Mouse (Mus musculus): ENCODE data around the gene BC035947.
A peak's percentile ranks its signal among the peaks of the same experiment; 100 is the strongest.
"Not testable (repeated sequence)": the region's sequence is repeated elsewhere in the genome, so short reads cannot be mapped to it uniquely, and the experiment has no call there.

Gene BC035947

DNA sequence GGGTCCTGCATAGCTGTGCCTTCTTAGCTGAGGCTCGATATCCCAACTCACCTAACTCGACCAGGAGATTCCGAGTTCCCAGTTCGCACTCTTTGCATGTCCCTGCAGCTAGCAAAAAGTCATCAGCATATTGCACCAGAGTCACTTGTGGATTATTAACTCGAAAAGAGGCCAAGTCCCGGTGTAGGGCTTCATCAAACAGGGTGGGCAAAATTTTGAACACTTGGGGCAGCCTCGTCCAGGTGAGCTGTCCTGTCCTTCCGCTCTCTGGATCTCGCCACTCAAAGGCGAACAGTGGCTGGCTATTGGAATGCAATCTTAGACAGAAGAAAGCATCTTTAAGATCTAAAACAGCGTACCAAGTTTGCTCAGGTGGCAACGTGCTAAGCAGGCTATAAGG, 10.1 kb downstream of the BC035947 start:
- not testable (repeated sequence) for DNase-seq (ENCODE audit: low read depth, low spot score)

DNA sequence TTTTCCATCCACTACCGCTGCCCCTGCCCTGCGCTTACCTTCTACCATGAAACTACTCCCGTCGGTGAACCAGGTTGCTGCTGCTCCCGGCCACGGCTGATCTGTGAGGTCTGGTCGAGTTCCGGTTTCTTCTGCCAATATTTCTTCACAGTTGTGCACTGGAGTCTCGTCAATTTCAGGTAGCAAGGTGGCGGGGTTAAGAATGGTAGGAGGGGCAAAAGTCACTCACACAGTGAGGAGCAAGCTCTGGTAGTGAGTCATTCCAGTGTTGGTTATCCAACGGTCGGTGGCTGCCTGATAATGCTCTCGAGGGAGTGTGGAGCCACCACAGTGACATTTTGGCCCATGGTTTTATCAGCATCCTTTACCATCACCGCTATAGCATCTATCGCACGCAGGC, 10.9 kb downstream of the BC035947 start:
- no peak for DNase-seq (ENCODE audit: low read depth, low spot score)

GRCm38 (mm10) chr1:78490143-78490542, 21.8 kb downstream of the BC035947 start:
- DNase-seq (ENCODE audit: low read depth, low spot score): no peak

- peak; percentile 94 for DNase-seq (ENCODE audit: low read depth, low spot score)
These were observed 23.0 kb downstream of the BC035947 start, which contains the start of gene Farsb for GRCm38 (mm10) chr1:78488752-78489492. Farsb (minus strand) TSS chr1:78488897.

DNA sequence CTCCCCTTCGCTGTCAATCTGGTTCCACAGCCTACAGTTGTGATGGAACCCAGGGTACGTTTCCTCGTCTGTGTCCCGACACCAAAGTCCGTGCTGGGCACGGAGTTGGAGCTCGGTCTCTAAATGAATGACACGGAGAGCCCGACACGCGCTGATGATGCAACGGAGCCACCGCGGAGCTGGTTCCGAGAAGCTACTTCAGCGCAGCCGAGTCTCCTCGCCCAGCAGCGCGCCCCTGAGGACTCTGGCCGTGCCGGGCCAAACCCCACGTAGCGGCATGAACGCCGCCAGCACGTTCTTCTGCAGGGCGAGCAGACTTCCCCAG, 23.6 kb downstream of the BC035947 start:
- no peak for DNase-seq (ENCODE audit: low read depth, low spot score)

DNA sequence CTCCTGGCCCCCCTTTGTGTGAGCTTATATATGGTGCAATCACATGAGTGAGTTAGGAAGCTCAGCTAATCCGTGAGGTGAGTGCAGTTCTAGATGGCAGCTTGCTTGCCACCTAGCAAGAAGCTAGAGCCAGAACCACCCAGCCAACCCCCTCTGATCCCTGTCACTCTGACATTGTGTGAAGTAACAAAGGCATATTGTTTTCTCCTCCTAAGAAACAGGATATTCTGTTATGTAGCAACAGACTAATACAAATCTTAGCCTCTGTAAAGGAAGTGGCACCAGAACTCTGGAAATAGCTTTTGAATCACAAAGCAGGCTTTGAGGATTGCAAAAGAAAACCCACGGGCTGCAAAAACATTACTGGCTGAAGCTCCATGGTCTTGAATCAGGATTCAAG, 27.6 kb downstream of the BC035947 start:
- DNase-seq (ENCODE audit: low read depth, low spot score): no peak

DNA sequence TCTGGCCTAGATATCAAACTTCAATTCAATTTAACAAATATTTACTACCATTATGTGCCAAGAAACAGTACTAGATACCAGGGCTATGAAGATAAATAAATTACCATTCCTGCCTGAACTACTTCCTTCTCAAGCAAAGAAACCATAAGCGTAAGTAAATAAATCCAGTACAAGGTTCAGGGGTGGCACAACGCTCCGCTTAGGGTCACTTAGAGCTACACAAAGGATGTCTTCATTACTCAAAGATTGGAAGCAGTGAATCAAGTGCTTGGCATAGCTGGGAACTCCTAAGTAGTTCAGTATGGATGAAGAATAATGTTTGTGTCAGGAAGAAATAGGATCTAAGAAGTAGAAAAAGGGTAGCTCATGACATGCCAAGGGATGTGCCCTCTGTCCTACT, 28.5 kb downstream of the BC035947 start:
- no peak for DNase-seq (ENCODE audit: low read depth, low spot score)

DNA sequence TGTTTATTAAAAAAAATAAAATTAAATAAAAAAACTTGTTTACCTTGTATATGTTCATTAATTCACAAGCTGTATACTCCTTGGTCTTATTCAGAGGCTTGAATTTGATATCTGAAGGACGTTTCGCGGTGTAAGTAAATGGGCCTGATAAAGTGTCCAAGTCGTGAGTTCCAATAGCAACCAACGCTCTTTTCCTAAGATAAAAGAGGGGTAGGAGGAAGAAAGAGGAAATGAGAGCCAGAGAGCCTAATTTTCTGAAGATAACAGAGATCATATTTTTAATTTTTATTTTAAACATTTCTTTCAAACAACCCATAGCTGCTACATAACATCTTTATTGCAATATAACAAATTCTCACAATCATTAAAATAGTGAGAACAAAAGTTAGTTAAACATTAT, 39.5 kb downstream of the BC035947 start:
- DNase-seq (ENCODE audit: low read depth, low spot score): no peak

- peak; percentile 18 for DNase-seq (ENCODE audit: low read depth, low spot score)
These were observed 57.3 kb downstream of the BC035947 start for GRCm38 (mm10) chr1:78454659-78455058.

DNA sequence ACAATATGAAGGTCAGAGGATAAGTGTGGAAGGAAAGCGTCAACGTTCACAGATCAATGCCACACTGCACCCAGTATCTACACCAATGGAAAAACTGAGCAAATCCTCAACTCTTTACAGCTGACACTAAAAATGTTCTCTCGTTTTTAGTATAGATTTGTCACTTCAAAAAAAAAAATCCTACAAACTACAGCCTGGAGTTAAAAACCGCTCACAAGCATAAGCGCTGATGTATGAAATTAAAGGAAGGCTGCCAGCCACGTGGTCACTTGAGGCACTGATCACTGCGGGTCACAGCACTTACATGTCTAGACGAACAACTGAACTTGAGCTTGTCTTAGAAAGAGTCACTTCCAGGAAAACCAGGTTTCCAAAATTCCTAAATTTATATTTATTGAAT, 58.1 kb downstream of the BC035947 start:
- DNase-seq (ENCODE audit: low read depth, low spot score): no peak

GRCm38 (mm10) chr1:78452544-78452943, 59.4 kb downstream of the BC035947 start:
- DNase-seq (ENCODE audit: low read depth, low spot score): no peak

DNA sequence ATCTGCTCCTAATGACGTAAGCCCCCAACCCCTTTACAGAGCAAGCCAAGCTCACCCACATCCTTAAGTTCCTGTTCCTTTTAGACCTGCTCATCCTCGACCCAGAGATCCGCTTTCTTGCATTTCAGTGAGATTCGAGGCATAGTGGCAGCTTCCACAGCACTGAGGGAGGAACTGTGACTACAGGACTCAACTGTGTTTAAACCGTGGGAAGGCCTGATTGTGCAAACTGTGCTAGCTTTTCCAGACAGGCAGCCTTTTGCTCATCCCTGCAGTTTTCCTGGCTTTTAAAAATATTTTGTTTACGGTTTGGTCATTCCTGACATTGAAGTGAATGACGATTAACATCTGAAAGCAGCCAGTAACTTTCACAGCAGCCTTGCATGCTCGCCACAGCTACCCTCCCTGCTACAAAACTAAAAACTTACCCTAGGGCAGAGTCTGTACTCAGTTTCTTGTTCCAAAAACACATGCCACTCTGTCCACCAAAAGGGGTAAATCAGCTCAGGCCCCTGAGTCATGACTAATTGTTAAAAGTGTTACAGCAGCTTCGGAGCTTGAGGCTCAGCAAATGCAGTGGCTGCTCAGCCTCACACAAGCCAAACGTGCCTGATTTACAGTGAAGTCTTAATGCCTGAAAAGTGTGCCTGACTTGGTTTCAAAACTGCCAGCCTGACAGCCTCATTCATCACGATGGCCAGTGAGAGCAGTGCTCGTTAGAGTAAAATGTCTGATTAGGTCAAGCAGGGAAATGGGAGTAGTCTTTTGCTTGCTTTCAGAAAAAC, 60.7 kb downstream of the BC035947 start:
- DNase-seq (ENCODE audit: low read depth, low spot score): no peak

DNA sequence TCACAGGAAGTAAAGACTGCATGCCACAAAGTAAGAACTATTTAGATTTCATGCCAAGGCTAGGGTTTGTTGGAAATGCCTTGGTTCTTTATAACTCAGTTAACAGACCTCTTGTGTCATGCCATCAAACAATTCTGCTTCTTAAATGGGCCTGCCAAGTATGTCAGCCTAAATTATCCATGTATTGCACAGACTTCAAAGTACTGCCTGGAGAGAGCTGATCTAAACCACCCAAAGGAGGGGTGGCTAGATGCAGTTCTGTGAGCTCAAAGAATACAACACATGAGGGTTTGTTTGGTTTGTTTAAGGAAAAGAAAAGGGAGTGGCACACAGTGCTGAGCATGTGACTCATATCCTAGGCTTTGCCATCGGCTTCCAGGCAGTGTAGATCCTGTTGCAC, 63.9 kb downstream of the BC035947 start:
- DNase-seq (ENCODE audit: low read depth, low spot score): no peak

All from skeletal muscle tissue, adult 2 months (tissue).